Mouse (Mus musculus) embryonic fibroblast, embryonic 13.5 days (primary cell): ENCODE measurements around the gene Glipr2. TPM values are rescaled to one million over a fixed set of nuclear protein-coding genes. Genes with fewer than 3 reads are reported as not detected.

Experiments used
- H3K27ac ChIP-seq: 2 replicates; pipeline ENCODE4 v1.5.1; 2012; ENCODE audit warnings: low read length, control low read depth, inconsistent platforms; ENCODE audit not compliant: insufficient read depth
- H3K4me1 ChIP-seq: 2 replicates; pipeline ENCODE4 v1.6.1; 2011; ENCODE audit warnings: low read length; ENCODE audit not compliant: control insufficient read depth, insufficient read depth
- H3K4me3 ChIP-seq: 2 replicates; pipeline ENCODE4 v1.5.1; 2011; ENCODE audit warnings: mild to moderate bottlenecking, control low read depth, low read length; ENCODE audit not compliant: insufficient read depth
- CTCF ChIP-seq: IDR thresholded peaks from 2 replicates; pipeline ENCODE4 v1.5.1; 2011; ENCODE audit warnings: mild to moderate bottlenecking, control low read depth, low read length, moderate library complexity, borderline replicate concordance; ENCODE audit not compliant: insufficient read depth
- POLR2A ChIP-seq: IDR thresholded peaks from 2 replicates; pipeline ENCODE4 v1.6.1; 2011; ENCODE audit warnings: low read depth, mild to moderate bottlenecking, control low read depth, low read length, moderate library complexity
- polyA plus RNA-seq: library from polyadenylated mRNA; stranded (reverse); fragments of >200 nt; gene quantifications from 2 replicates; pipeline ENCODE4 v1.2.4, GENCODE M21; 2011; ENCODE audit warnings: low read depth; ENCODE audit not compliant: missing spikeins, insufficient read length

The Glipr2 gene
- polyA plus RNA-seq, 1 experiment, result 177 TPM

- no peak overlapping the region for H3K27ac ChIP-seq
- no peak for TF ChIP-seq POLR2A
- no peak for TF ChIP-seq CTCF
- no peak overlapping the region for H3K4me3 ChIP-seq
- H3K4me1 ChIP-seq, result no peaks in the 10 kb centered on the region
These were observed 46.4 kb downstream of the Glipr2 start for GRCm38 (mm10) chr4:44003622-44004021.

GRCm38 (mm10) chr4:44004126-44004525 is 46.9 kb downstream of the Glipr2 start, which contains the start of gene Clta:
Gene Clta, plus strand, starts transcription at chr4:44004452.
- Histone ChIP-seq H3K4me3 (no peak within 1 kb of the TSS), H3K27ac (no peak within 1 kb of the TSS), H3K4me1 (no peaks in the 10 kb centered on the region)
- TF ChIP-seq CTCF, result no peak
- TF ChIP-seq POLR2A, result no peak

- Histone ChIP-seq H3K4me1 (no peaks in the 10 kb centered on the region), H3K27ac (no peak overlapping the region), H3K4me3 (no peak overlapping the region)
- TF ChIP-seq CTCF, result no peak
- TF ChIP-seq POLR2A, result no peak
These were observed 47.6 kb downstream of the Glipr2 start for GRCm38 (mm10) chr4:44004623-44005409.

DNA sequence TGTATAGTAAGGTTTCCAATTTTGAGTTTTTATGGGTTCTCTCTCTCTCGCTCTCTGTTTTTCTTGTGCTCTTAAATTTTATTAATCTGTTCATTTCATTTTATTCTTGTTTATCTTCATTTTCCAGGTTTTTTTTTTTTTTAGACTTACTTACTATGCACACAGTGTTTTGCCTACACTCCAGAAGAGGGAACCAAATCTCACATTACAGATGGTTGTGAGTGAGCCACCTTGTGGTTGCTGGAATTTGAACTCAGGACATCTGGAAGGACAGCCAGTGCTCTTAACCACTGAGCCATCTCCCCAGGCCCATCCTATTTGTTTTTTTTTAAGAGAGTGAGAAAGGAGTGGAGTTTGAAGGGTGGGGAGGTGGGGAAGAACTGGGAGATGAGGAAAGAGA is 53.0 kb downstream of the Glipr2 start:
- TF ChIP-seq CTCF (no peak), POLR2A (no peak)
- no peak overlapping the region for H3K4me3 ChIP-seq
- peaks cover 6% of the 10 kb centered on the region for H3K4me1 ChIP-seq
- H3K27ac ChIP-seq, result no peak overlapping the region

DNA sequence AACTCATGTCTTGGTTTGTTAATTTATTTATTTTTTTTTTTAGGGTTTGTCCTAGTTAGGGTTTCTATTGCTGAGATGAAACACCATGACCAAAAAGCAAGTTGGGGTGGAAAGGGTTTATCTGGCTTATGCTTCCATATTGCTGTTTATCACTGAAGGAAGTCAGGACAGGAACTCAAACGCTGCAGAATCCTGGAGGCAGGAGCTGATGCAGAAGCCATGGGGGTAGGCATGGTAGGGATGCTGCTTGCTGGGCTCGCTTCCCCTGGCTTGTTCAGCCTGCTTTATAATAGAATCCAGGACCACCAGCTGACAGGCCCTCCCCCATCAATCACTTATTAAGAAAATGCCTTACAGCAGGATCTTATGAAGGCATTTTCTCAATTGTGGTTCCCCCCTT is 53.7 kb downstream of the Glipr2 start:
- H3K27ac ChIP-seq, result no peak overlapping the region
- TF ChIP-seq POLR2A, result no peak
- peaks cover 8% of the 10 kb centered on the region for H3K4me1 ChIP-seq
- H3K4me3 ChIP-seq, result no peak overlapping the region

DNA sequence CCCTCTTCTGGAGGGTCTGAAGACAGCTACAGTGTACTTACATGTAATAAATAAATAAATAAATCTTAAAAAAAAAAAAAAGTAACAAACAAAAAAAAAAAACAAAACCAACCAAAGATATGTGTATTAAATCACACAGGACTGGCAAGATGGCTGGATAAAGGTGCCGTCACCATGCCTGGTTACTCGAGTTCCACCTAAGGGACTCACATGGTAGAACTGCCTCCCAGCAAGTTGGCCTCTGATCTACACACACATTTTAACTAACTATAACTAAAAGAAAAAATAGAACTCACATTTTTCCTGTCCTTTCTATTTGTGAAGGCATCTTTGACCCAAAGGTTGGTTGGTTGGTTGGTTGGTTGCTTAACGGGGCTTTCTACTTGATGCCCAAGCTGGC is 54.6 kb downstream of the Glipr2 start:
- Histone ChIP-seq H3K4me3 (peak overlapping the region; percentile 98), H3K4me1 (peaks cover 16% of the 10 kb centered on the region), H3K27ac (peak overlapping the region; percentile 81; the same call in 1 of the 2 replicates)
- TF ChIP-seq POLR2A (no peak), CTCF (no peak)

- H3K27ac ChIP-seq, result peak overlapping the region; percentile 81
These were observed 55.5 kb downstream of the Glipr2 start for GRCm38 (mm10) chr4:44012376-44013367.

DNA sequence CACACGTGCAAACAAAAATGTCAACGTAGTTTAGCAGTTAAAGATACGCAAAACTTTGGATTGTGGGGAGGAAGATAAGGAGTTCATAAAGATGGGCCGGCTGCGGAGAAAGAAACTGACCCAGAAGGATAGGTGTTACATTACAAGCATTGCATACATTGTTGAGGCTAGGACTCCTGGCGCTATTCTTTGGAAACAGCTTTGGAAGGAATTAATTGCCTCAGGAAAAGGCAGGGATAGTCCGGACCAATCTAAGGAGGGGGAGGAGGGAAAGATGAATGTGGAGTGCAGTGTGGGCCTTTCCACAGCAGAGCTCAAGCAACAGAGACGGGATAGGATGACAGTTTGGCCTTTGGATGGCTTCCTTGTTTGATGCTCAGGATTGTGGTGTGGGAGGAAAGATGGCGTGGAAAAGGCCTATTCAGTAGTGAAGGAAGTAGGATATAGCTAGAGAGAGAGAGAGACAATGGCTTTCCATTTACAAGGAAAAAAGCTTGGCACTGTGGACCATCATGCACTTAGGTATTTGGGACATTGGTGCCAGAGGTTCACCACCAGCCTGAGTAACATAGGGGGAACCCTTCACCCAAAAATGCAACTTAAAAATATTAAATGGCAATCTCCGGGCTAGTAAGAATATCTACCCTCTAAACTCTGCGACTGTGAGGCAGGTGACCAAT is 56.3 kb downstream of the Glipr2 start:
- Histone ChIP-seq H3K4me1 (peaks cover 17% of the 10 kb centered on the region), H3K27ac (peak overlapping the region; percentile 53; the same call in 1 of the 2 replicates), H3K4me3 (peak overlapping the region; percentile 97)
- TF ChIP-seq CTCF, result no peak
- TF ChIP-seq POLR2A, result 0 out of 2 replicates have a peak, but pooled peaks have one; percentile 3

More at GRCm38 (mm10) chr4:44012376-44013367, 55.5 kb downstream of the Glipr2 start:
- TF ChIP-seq POLR2A, result peak; percentile 90
- TF ChIP-seq CTCF, result no peak
- Histone ChIP-seq H3K4me1 (peaks cover 17% of the 10 kb centered on the region), H3K4me3 (peak overlapping the region; percentile 98)

DNA sequence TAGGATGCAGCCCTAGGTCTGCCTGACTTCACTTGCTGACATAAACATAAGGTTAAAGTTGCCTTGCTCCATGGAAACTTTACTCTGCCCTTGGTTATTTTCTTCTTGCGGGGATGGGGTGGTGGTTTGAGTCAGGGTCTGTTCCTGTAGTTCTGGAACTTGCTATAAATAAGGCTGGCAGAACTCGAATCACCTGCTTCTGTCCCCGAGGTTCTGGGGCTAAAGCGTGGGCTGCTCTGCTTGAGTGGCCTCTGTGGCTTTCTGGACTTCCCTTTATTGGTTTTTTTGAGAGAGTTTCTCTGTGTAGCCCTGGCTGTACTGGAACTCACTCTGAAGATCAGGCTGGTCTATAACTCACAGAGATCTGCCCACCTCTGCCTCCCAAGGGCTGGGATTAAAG is 58.9 kb downstream of the Glipr2 start:
- peaks cover 17% of the 10 kb centered on the region for H3K4me1 ChIP-seq
- TF ChIP-seq POLR2A (no peak), CTCF (no peak)
- no peak overlapping the region for H3K27ac ChIP-seq
- no peak overlapping the region for H3K4me3 ChIP-seq

DNA sequence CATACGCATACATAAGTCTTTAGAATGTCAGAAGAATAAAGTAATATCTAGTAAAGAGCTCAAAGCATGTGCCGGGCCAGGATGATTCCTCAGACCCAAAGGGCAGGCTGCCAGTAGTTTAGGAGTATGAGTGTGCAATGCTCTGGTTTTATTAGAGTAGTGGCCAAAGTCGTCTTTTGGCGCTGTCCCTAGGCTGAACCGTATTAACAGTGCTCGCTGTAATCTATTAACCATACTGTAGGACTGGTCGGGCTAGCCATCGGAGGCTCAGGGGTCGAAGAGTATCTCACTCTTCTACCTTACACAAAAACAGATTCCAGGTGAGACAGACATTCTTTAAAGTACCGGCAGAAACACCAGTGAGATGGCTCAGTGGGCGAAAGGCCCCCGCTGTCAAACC is 59.6 kb downstream of the Glipr2 start:
- Histone ChIP-seq H3K27ac (no peak overlapping the region), H3K4me1 (peaks cover 17% of the 10 kb centered on the region), H3K4me3 (no peak overlapping the region)
- TF ChIP-seq CTCF, result no peak
- TF ChIP-seq POLR2A, result no peak
